Mouse (Mus musculus): ENCODE results near the gene Ndufa10.

DNA sequence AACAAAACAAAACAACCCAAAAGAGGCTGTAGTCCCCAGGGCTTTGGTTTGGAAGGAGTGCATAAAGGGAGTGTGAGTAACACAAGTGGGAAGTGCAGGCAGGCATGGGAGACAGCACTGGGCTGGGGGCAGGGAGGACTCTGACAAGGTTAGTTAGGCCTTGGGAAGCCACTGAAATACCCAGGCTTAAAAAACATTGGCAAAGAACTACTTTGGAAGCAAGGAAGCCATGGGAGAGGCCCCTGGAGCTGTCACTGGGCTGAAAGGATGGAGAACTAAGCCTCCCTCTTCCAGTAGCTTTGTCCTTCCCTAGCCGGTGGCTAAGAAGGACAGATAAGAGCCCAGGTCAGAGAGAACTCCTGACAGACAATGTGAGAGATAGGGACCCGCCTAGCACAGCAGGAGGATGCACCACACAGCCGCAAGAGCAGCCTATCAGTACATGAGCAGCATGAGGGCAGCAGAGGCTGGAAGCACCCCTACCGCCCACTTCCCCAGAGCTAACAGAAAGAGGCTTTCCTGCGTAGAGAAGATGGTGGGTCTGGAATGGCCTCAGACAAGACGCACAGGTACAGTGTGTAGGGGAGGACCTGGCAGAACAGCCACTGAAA, 32.1 kb downstream of the Ndufa10 start:
- TF ChIP-seq CTCF (IDR thresholded peaks at IDR 0.05; ENCODE audit: borderline replicate concordance, control insufficient read depth, extremely low read depth, insufficient read depth, low read length, poor library complexity) (no peak), POLR2A (IDR thresholded peaks at IDR 0.05; ENCODE audit: control insufficient read depth, extremely low read depth, insufficient read depth, low read length, poor library complexity) (no peak)

Measured in thymus, adult 2 months (tissue).